Mouse (Mus musculus) ES-E14 (cell line): ENCODE results near the gene Ubiad1.

Experiments used
- CHD2 ChIP-seq: IDR thresholded peaks from 2 replicates; pipeline ENCODE4 v1.6.1; 2014; ENCODE audit warnings: mild to moderate bottlenecking, low read depth, low read length, inconsistent platforms
- ZC3H11A ChIP-seq: IDR thresholded peaks from 2 replicates; pipeline ENCODE4 v1.6.1; 2012; ENCODE audit warnings: low read depth, mild to moderate bottlenecking, inconsistent platforms, low read length, borderline replicate concordance
- ZNF384 ChIP-seq: IDR thresholded peaks from 2 replicates; pipeline ENCODE4 v1.6.1; 2012; ENCODE audit warnings: low read depth, low read length, inconsistent platforms

GRCm38 (mm10) chr4:148415575-148415974, 29.0 kb downstream of the Ubiad1 start:
- no peak for TF ChIP-seq ZC3H11A
- no peak for TF ChIP-seq ZNF384
- TF ChIP-seq CHD2, result no peak
